Mouse (Mus musculus) hindbrain, embryonic 12.5 days (tissue): ENCODE results near the gene Dusp21. TPM values are rescaled to one million over a fixed set of nuclear protein-coding genes. Genes with fewer than 3 reads are reported as not detected.

Experiments used
- ATAC-seq: fragments of 200-750 bp; cut with Nextera tagmentation; 2 replicates; pipeline ENCODE4 v1.8.0; 2017; ENCODE audit warnings: moderate TSS enrichment; ENCODE audit not compliant: low FRiP score
- H3K27ac ChIP-seq: fragments of 300-500 bp; sonication (generic); 2 replicates; pipeline ENCODE4 v1.5.1; 2016; ENCODE audit warnings: mild to moderate bottlenecking
- H3K27me3 ChIP-seq: fragments of 300-500 bp; sonication (generic); 2 replicates; pipeline ENCODE4 v1.6.1; 2016; ENCODE audit warnings: mild to moderate bottlenecking
- H3K36me3 ChIP-seq: fragments of 300-500 bp; sonication (generic); 2 replicates; pipeline ENCODE4 v1.6.1; 2016; ENCODE audit warnings: mild to moderate bottlenecking
- H3K4me1 ChIP-seq: fragments of 300-500 bp; sonication (generic); 2 replicates; pipeline ENCODE4 v1.6.1; 2016
- H3K4me2 ChIP-seq: fragments of 300-500 bp; sonication (generic); replicated peaks from 2 replicates; pipeline ENCODE4 v1.6.1; 2016; ENCODE audit warnings: mild to moderate bottlenecking
- H3K4me3 ChIP-seq: fragments of 300-500 bp; sonication (generic); 2 replicates; pipeline ENCODE4 v1.5.1; 2016; ENCODE audit warnings: mild to moderate bottlenecking
- H3K9ac ChIP-seq: fragments of 300-500 bp; sonication (generic); 2 replicates; pipeline ENCODE4 v1.6.1; 2016; ENCODE audit warnings: mild to moderate bottlenecking, moderate library complexity
- H3K9me3 ChIP-seq: fragments of 300-500 bp; sonication (generic); replicated peaks from 2 replicates; pipeline ENCODE4 v1.6.1; 2016; ENCODE audit warnings: mild to moderate bottlenecking
- WGBS: fragments of 180-500 bp; shearing (Covaris S2); methylation state at CpG from one replicate; pipeline ENCODE4 v1.1.7; 2016; 5-methylcytosine and 5-hydroxymethylcytosine counted together
- polyA plus RNA-seq: library from polyadenylated mRNA; unstranded; fragments of >200 nt; fragmentation: Nextera tagmentation; extraction: Ambion mirVana; gene quantifications from 2 replicates; pipeline ENCODE4 v1.2.1, GENCODE M21; 2016

Dusp21 gene
- not detected in 2 replicates for polyA plus RNA-seq

GRCm38 (mm10) chrX:18145557-18145956, at the start of gene Dusp21:
Gene Dusp21, plus strand, starts transcription at chrX:18145857.
- no peak within 1 kb of the TSS for H3K4me2 ChIP-seq
- 100% methylated on average over 1 of the region's 1 CpGs for WGBS

GRCm38 (mm10) chrX:18160734-18161442, 15.2 kb downstream of the Dusp21 start:
- H3K27ac ChIP-seq, result 0 out of 2 replicates have a peak overlapping the region, but pooled peaks have one; percentile 96
- H3K27me3 ChIP-seq, result no peaks in the 10 kb centered on the region
- H3K36me3 ChIP-seq, result no peaks in the 10 kb centered on the region
- ATAC-seq, result no peak
- H3K4me3 ChIP-seq, result no peak overlapping the region
- H3K9me3 ChIP-seq, result no peaks in the 10 kb centered on the region
- H3K9ac ChIP-seq, result no peak overlapping the region
- peak overlapping the region; percentile 57; the same call in 1 of the 2 replicates for H3K4me2 ChIP-seq
- no peaks in the 10 kb centered on the region for H3K4me1 ChIP-seq
- WGBS, result 54% methylated on average over 4 of the region's 4 CpGs

More at GRCm38 (mm10) chrX:18145557-18145956, at the start of gene Dusp21:
- Histone ChIP-seq H3K4me3 (no peak within 1 kb of the TSS), H3K9me3 (no peaks in the 10 kb centered on the region), H3K4me1 (no peaks in the 10 kb centered on the region), H3K27ac (no peak within 1 kb of the TSS), H3K27me3 (no peaks in the 10 kb centered on the region), H3K9ac (no peak within 1 kb of the TSS), H3K36me3 (no peaks in the 10 kb centered on the region)
- no peak for ATAC-seq

GRCm38 (mm10) chrX:18161796-18162191, 16.1 kb downstream of the Dusp21 start:
- Histone ChIP-seq H3K27ac (peak overlapping the region; percentile 96), H3K4me1 (no peaks in the 10 kb centered on the region), H3K9ac (peak overlapping the region; percentile 74), H3K9me3 (no peaks in the 10 kb centered on the region), H3K4me3 (peak overlapping the region; percentile 82), H3K4me2 (peak overlapping the region; percentile 57), H3K36me3 (no peaks in the 10 kb centered on the region), H3K27me3 (no peaks in the 10 kb centered on the region)
- peak; percentile 84 for ATAC-seq
- under 1% methylated on average over 28 of the region's 28 CpGs for WGBS

GRCm38 (mm10) chrX:18162192-18162857, 16.7 kb downstream of the Dusp21 start, which contains the start of gene Kdm6a:
Gene Kdm6a, plus strand, starts transcription at chrX:18162575.
- peak; percentile 99 for ATAC-seq
- no peaks in the 10 kb centered on the region for H3K36me3 ChIP-seq
- H3K9me3 ChIP-seq, result no peaks in the 10 kb centered on the region
- peak within 1 kb of the TSS; percentile 89 for H3K9ac ChIP-seq
- no peaks in the 10 kb centered on the region for H3K4me1 ChIP-seq
- no peaks in the 10 kb centered on the region for H3K27me3 ChIP-seq
- H3K4me2 ChIP-seq, result peak within 1 kb of the TSS; percentile 65
- whole genome bisulfite sequencing, result under 1% methylated on average over 44 of the region's 50 CpGs
- H3K4me3 ChIP-seq, result peak within 1 kb of the TSS; percentile 82
- H3K27ac ChIP-seq, result peak within 1 kb of the TSS; percentile 97

GRCm38 (mm10) chrX:18162861-18163731, 17.4 kb downstream of the Dusp21 start:
- Histone ChIP-seq H3K9ac (peak overlapping the region; percentile 89), H3K27me3 (no peaks in the 10 kb centered on the region), H3K36me3 (no peaks in the 10 kb centered on the region), H3K4me3 (peak overlapping the region; percentile 82), H3K4me1 (no peaks in the 10 kb centered on the region), H3K27ac (peak overlapping the region; percentile 97), H3K9me3 (no peaks in the 10 kb centered on the region), H3K4me2 (peak overlapping the region; percentile 65)
- WGBS, result under 1% methylated on average over 56 of the region's 95 CpGs
- peak; percentile 20 for ATAC-seq

GRCm38 (mm10) chrX:18163917-18164624, 18.4 kb downstream of the Dusp21 start:
- no peak for ATAC-seq
- Histone ChIP-seq H3K9me3 (no peaks in the 10 kb centered on the region), H3K9ac (peak overlapping the region; percentile 89), H3K4me1 (no peaks in the 10 kb centered on the region), H3K4me3 (peak overlapping the region; percentile 82), H3K36me3 (no peaks in the 10 kb centered on the region), H3K27ac (peak overlapping the region; percentile 97), H3K27me3 (no peaks in the 10 kb centered on the region), H3K4me2 (peak overlapping the region; percentile 65)
- 1% methylated on average over 10 of the region's 10 CpGs for WGBS

- H3K27ac ChIP-seq, result no peak overlapping the region
- WGBS, result 80% methylated on average over 2 of the region's 2 CpGs
- no peaks in the 10 kb centered on the region for H3K36me3 ChIP-seq
- ATAC-seq, result no peak
- no peak overlapping the region for H3K4me3 ChIP-seq
- no peaks in the 10 kb centered on the region for H3K9me3 ChIP-seq
- H3K9ac ChIP-seq, result no peak overlapping the region
- peak overlapping the region; percentile 65 for H3K4me2 ChIP-seq
- no peaks in the 10 kb centered on the region for H3K27me3 ChIP-seq
- no peaks in the 10 kb centered on the region for H3K4me1 ChIP-seq
These were observed 19.5 kb downstream of the Dusp21 start for GRCm38 (mm10) chrX:18165121-18165520.

GRCm38 (mm10) chrX:18166961-18167360, 21.3 kb downstream of the Dusp21 start:
- Histone ChIP-seq H3K9ac (no peak overlapping the region), H3K27me3 (no peaks in the 10 kb centered on the region), H3K36me3 (no peaks in the 10 kb centered on the region), H3K9me3 (no peaks in the 10 kb centered on the region), H3K4me1 (no peaks in the 10 kb centered on the region), H3K4me3 (no peak overlapping the region), H3K27ac (no peak overlapping the region), H3K4me2 (no peak overlapping the region)
- WGBS, result 88% methylated on average over 3 of the region's 3 CpGs
- no peak for ATAC-seq

- WGBS, result 95% methylated on average over 1 of the region's 1 CpGs
- H3K4me1 ChIP-seq, result no peaks in the 10 kb centered on the region
- ATAC-seq, result no peak
- no peak overlapping the region for H3K4me3 ChIP-seq
- H3K27ac ChIP-seq, result no peak overlapping the region
- no peaks in the 10 kb centered on the region for H3K9me3 ChIP-seq
- no peaks in the 10 kb centered on the region for H3K36me3 ChIP-seq
- H3K9ac ChIP-seq, result no peak overlapping the region
- no peaks in the 10 kb centered on the region for H3K27me3 ChIP-seq
- no peak overlapping the region for H3K4me2 ChIP-seq
These were observed 23.3 kb downstream of the Dusp21 start for GRCm38 (mm10) chrX:18168940-18169339.

GRCm38 (mm10) chrX:18174831-18175230, 29.2 kb downstream of the Dusp21 start:
- Histone ChIP-seq H3K27me3 (no peaks in the 10 kb centered on the region), H3K4me1 (no peaks in the 10 kb centered on the region), H3K9ac (no peak overlapping the region), H3K9me3 (no peaks in the 10 kb centered on the region), H3K27ac (no peak overlapping the region), H3K36me3 (no peaks in the 10 kb centered on the region), H3K4me3 (no peak overlapping the region), H3K4me2 (no peak overlapping the region)
- no peak for ATAC-seq
- WGBS, result 65% methylated on average over 4 of the region's 4 CpGs

GRCm38 (mm10) chrX:18177803-18178202, 32.1 kb downstream of the Dusp21 start:
- ATAC-seq, result no peak
- Histone ChIP-seq H3K4me3 (no peak overlapping the region), H3K27me3 (no peaks in the 10 kb centered on the region), H3K4me1 (no peaks in the 10 kb centered on the region), H3K36me3 (no peaks in the 10 kb centered on the region), H3K9me3 (no peaks in the 10 kb centered on the region), H3K9ac (no peak overlapping the region), H3K27ac (no peak overlapping the region), H3K4me2 (no peak overlapping the region)
- WGBS, result 84% methylated on average over 4 of the region's 4 CpGs
